Mouse (Mus musculus): ENCODE measurements around the gene Utp18.
"Not testable (repeated sequence)": the region's sequence is repeated elsewhere in the genome, so short reads cannot be mapped to it uniquely, and the experiment has no call there.

Utp18 gene

DNA sequence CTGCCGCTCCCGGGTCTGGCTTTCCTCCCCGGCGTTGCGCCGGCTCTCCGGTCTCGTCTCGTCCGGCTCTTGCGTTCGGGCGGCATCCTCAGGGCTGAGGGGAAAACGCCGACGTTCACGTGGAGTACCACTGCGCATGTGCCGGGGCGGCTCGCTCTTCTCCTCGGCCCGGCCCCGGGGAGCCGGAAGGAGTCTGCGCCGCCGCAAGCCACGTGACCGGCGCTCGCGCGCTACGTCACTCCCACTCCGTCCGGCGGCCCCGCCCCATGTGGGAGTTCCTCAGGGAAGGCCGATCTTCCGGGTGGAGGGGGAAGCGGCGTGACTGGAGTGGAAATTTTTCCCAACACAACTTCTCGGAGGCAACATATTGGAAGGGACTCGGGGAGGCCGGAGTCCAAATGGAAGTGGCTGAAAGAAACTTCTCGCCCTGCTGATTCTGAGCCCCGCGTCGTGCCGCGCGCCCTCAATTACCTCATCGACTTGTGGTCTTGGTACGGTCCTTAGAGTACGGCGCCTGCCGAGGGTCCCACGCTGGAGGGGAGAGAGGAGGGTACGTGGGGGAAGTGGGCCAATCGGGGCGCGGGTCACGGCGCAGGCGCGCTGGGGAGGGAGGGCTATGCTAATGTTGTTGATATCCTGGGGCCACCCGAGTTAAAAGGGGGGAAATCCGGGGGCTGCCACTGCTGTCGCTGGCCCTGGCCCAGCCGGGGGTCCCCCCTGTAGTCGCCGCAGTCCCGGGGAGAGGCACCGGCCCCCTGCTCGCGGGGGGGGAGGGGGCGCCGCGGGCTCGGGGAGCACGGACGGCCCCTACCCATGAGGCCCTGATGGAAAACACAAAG lies at the start of gene Utp18, which contains the start of gene Mbtd1:
TSS of gene Utp18 (minus strand) at position 195 of the 839 bp plus-strand sequence.
TSS of gene Mbtd1 (plus strand) at position 281 of the 839 bp plus-strand sequence.
- peak; percentile 97 for DNase-seq (ENCODE audit: low read depth, low spot score)

- DNase-seq (ENCODE audit: low read depth, low spot score), result no peak
Measured at GRCm38 (mm10) chr11:93929106-93929505, 43.5 kb upstream of the Utp18 start.

DNA sequence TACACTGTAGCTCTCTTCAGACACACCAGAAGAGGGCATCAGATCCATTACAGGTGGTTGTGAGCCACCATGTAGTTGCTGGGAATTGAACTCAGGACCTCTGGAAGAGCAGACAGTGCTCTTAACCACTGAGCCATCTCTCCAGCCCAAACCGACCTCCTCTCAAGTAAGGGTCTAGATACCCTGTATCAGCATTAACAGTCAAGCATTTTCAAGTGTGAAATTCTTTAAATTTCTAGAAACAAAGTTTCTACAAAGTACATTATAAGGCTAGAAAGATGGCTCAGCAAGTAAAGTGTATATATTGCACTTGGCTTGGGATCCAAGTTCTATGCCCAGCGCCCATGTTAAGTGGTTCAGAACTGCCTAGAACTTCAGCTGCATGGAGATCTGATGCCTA lies 29.5 kb upstream of the Utp18 start:
- not testable (repeated sequence) for DNase-seq (ENCODE audit: low read depth, low spot score)

- no peak for DNase-seq (ENCODE audit: low read depth, low spot score)
Measured at GRCm38 (mm10) chr11:93911603-93912002, 26.0 kb upstream of the Utp18 start.

DNA sequence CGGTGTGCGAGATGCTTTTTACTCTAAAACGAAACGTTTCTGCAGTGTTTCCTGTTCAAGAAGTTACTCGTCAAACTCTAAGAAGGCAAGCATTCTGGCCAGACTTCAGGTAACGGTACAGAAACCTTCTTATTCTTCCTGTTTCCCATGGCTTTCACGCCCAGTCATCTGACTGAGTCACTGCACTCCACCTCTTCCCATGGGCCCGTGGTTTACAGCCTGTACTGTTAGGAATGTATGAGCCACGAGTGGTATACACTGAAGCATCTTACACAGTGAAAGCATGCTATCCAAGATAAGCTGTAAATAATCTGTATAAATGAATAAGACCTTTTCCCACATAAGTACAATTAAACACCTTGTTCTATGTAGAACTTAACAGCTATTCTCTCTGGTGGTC lies 23.3 kb upstream of the Utp18 start:
- DNase-seq (ENCODE audit: low read depth, low spot score), result no peak

GRCm38 (mm10) chr11:93907839-93908238 lies 22.3 kb upstream of the Utp18 start:
- DNase-seq (ENCODE audit: low read depth, low spot score), result no peak

DNA sequence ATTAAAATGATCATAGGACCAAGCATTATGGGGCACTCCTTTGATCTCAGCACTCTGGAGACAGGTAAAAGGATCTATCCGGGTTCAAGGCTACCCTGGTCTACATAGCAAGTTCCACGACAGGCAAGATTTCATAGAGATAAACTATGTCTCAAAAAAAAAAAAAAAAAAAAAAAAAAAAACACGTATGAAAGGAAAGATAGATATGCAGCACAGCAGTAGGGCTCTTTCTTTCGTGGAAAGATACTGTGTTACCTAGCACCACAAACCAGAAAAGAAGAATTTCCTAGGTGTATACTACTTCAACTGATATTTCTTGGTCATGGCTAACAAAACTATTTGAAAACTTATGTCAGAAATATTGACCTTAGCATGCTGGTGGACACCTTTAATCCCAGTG lies 21.3 kb upstream of the Utp18 start:
- no peak for DNase-seq (ENCODE audit: low read depth, low spot score)

- no peak for DNase-seq (ENCODE audit: low read depth, low spot score)
Measured at GRCm38 (mm10) chr11:93897732-93898131, 12.2 kb upstream of the Utp18 start.

GRCm38 (mm10) chr11:93887080-93887447 lies 1.5 kb upstream of the Utp18 start:
- no peak for DNase-seq (ENCODE audit: low read depth, low spot score)

GRCm38 (mm10) chr11:93886411-93887079 lies 979 bp upstream of the Utp18 start:
- peak; percentile 50 for DNase-seq (ENCODE audit: low read depth, low spot score)

DNA sequence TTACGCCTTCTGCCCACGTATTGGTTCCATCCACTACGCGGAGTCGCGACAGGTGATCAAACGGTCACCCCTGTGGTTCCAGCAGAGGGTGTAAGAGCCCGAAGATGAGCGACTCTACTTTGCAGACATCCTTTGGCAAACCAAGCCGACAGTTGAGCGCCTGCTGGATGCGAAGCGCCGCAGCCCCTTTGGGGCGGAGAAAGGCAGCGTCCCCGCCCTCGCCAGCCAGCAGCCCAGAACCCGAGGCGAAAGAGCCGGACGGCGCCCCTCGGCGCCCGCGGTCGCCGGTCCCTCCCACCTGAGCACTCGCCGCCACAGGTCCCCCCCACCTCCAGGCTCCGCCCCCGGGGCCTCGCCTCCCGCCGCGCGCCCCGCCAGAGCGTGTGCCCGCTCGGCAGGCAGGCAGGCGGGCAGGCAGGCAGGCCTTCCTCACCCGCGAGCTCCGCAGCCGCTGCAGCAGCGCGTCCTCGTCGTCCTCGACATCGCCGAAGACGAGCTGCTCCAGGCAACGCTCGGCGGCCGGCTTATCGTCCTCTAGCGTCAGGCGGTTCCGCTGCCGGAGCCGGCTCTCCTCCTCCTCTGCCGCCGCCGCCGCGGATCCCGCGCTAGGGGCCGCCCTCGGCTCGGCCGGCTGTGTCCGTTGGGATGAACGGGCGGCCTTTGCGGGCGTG lies 530 bp downstream of the Utp18 start:
- peak; percentile 67 for DNase-seq (ENCODE audit: low read depth, low spot score)

- no peak for DNase-seq (ENCODE audit: low read depth, low spot score)
Measured at GRCm38 (mm10) chr11:93884068-93884467, 1.5 kb downstream of the Utp18 start.

GRCm38 (mm10) chr11:93862638-93863037 lies 22.9 kb downstream of the Utp18 start:
- DNase-seq (ENCODE audit: low read depth, low spot score), result no peak

DNA sequence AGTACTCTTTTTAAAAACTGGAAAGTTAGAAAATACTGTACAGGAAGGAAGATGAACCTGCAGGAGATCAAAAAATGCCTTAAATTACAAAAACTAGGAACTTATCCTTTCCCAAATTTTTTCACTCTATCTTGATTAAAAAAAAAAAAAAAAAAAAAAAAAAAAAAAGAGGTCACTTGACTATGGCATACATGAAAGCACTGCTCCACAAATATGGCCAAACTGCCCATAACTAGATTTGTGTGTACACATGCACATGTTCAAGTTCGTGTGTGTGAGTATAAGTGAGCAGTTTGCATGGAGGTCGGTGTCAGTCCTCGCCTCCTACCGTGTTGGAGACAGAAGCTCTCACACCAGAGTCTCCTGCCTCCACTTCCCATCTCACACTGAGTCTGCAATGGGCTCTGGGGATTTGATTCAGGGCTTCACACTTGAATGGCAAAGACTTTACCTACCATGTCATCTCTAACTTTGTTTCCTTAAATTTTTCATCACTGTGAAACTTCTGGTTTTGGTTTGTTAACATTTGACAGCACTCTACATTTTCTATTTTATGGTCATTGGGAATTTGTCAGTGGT lies 23.4 kb downstream of the Utp18 start:
- DNase-seq (ENCODE audit: low read depth, low spot score), result no peak

GRCm38 (mm10) chr11:93861193-93861592 lies 24.4 kb downstream of the Utp18 start:
- no peak for DNase-seq (ENCODE audit: low read depth, low spot score)

DNA sequence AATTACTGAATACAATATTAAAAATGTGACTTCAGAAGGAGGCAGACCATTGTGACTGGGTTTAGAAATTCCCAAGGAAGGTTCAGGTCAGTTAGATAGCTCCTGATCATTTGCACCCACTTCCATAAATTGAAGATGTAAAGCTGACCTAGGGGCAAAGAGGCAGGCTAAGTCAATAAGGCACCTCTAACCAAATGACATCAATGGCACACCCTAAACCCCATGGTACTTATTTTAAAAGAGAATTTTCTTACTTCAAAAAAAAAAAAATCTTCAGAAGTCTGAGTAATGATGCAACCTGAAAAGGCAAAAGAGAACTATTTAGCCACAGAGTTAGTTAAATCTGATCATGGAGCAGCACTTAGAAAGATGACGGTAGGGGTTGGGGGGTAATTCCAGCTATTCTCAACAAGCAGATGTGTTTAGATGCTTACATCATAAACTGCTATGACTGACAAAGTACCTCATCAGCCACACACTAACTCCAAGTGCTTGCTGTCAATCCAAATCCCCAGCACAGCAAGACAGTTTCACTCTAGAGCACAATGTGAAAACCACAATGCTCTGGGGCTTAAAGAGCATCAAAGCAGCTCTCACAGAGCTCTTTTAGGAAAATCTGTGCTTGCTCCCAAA lies 24.9 kb downstream of the Utp18 start:
- no peak for DNase-seq (ENCODE audit: low read depth, low spot score)

DNA sequence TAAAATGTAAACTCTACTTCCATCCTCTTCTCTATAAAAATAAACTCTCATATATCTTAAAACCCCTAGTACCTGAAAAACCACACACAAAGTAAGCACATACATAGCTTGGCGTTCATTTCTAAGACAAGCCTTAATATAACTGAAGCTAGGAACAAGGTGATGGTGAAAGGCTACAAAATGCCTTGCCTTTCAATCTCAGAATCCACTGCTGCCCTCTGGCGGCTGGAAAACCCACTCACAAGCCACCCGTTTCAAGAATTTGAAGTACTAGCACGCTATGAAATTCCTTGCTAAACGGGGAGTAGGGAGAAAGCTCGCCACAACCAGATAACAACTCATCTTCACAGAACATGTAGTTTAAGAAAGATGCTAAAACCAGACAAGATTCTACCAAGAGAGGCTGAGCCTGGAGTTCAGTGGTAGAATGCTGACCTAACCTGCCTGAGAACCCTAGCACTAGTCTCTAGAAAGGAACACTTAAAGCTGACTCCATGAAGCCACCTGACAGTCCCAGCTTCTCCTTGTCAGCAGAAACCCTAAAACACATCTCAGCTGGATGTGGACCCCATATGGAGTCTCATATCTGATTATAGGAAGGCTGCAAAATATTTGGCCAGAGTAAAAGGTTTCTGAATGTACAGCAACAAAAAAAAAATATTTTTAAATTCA lies 29.1 kb downstream of the Utp18 start:
- peak; percentile 49 for DNase-seq (ENCODE audit: low read depth, low spot score)

GRCm38 (mm10) chr11:93852546-93852945 lies 33.0 kb downstream of the Utp18 start:
- no peak for DNase-seq (ENCODE audit: low read depth, low spot score)

- DNase-seq (ENCODE audit: low read depth, low spot score), result no peak
Measured at GRCm38 (mm10) chr11:93847342-93847741, 38.2 kb downstream of the Utp18 start.

- no peak for DNase-seq (ENCODE audit: low read depth, low spot score)
Measured at GRCm38 (mm10) chr11:93835800-93836199, 49.8 kb downstream of the Utp18 start.

DNA sequence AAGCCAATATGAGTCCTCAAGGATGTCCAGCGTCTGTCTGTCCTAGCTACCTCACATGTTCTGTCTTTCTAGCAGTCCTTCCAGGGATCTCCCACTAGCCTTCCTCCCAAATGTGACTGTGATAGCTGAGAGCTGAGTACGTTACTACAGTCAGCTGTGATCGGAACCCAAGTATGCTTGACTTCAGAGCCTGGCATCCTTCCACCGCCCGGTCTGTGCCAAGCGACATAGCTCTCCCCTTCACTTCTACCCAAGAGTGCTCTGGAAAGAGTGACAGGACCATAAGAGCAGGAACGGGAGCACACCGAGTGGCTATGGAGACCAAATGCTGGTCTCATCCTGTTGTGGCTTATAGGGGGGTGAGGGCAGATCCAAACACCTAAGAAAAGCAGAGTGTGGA lies 55.6 kb downstream of the Utp18 start:
- no peak for DNase-seq (ENCODE audit: low read depth, low spot score)

All from WW6 (cell line).